Mouse (Mus musculus) left cerebral cortex, postnatal 10 days (tissue): ENCODE measurements around the gene Arid4a. TPM values are rescaled to one million over a fixed set of nuclear protein-coding genes. Genes with fewer than 3 reads are reported as not detected.

ENCODE experiments used
- DNase-seq, 2 experiments: peaks; one replicate each; pipeline ENCODE4 v3.0.0; 2021 to 2022; ENCODE audit warnings: low spot score in 2 of 2, mixed read lengths in 1 of 2; ENCODE audit errors: extremely low spot score in 1 of 2
- intact Hi-C: fragments of 180-260 bp; cut with DNase I; formaldehyde crosslinking; loops from one replicate; pipeline ENCODE4 v1.15.1; 2025
- total RNA-seq, 2 experiments: library from RNA; stranded (reverse); gene quantifications; 2 replicates each; pipeline ENCODE4 v1.2.3; 2021

The Arid4a gene
- total RNA-seq, 2 experiments from 2014 or later, result 31.2 to 32.2 TPM

DNA sequence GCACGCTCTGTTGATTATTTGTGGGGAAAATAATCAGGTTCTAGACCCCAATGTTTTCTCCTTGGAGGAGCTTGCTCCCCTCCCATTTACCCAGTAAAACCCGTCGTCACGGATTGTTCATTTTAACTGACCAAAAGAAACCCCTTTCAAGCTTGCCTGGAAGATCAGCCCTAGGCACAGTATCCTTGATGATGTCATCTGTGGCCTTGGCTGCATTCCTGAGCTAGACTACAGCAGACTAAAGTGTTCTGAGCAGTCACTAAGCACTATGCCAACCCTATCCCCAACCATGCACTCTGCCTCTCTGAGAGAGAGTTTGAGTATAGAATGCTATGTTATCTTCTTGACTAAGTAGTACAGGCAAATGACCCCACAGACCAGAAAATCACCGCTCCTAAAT is 100.6 kb downstream of the Arid4a start:
- intact Hi-C loops, result no loop called here
- DNase-seq, result no peak

- intact Hi-C loops, result no loop called here
- no peak for DNase-seq
These were observed 106.9 kb downstream of the Arid4a start for GRCm38 (mm10) chr12:71122731-71123130.

DNA sequence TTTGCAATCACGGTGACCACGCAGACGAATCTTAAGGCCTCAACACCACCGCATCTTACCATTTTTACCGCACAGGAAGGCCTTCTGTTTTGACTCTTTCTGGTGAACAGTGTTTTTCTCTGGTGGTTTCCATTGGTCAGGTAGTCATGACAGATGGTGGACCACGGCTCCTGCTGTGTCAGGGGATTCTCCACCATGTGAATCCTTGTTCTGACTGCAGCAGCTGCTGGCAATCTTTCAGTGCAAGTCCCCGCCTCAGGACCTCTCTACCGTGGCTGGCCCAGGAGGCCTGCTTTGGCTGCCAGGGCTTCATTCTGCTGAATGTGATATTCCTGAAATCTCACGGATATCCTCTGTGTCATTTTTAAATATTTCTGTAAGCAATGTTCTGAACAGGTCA is 107.5 kb downstream of the Arid4a start:
- DNase-seq, result no peak
- intact Hi-C loops, result no loop called here

DNA sequence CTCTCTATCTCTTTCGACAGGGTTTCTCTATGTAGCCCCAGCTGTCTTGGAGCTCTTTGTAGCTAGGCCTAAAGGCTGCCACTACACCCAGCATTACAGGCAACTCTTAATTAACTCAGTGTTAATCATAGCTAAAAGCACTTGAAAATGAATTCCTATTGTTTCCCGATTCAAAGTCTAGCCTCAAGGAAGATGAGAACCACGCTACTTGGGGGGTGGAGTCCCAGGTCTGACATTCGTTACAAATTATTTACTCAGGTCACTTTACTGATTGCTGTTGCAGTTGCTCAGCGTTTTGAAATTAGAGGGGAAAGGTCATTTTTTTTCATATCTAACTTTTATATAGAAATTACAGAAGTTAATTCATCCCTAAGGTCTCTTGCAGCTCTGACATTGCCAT is 119.8 kb downstream of the Arid4a start:
- no peak for DNase-seq
- intact Hi-C loops, result no loop called here

DNA sequence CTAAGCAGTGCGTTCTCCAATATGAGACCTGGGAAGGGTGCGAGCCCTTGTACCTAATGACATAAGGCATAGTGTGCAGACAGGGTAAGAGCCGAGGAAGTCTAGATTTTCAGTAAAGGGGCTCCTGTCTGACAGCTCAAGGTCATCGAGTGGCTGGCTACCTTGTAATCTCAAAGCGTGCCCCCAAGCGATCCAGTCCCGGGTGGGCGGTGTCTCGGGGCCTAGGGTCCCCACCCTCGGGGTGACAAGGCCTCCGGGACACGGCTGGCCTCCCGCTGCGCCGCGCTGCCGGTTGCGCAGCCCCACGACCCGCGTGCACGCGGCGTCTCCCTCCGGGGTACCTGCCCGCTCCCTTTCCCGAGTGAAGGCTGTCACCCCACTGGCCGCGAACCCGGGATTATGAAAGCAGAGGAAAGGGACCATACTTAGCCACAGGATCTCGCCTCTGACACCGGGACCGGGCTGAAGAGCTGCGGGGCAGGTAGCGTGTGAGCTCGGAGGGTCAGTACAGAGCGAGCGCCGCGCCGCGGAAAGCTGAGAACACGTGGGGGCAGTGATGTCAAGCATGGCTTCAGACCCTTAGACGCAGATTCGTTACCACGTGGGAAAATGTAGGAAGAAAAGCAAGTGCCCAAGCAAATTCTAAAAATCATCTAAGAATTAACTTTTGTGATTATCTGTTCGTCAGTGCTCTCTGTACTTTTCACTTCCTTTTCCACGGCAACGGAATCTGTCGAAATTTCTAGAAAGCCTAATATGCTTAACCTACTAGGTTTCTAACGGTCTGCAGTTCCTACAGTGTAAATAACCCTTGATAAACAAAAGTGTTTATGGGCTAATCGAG is 120.6 kb downstream of the Arid4a start, which contains the start of the genes Timm9 and 2700049A03Rik:
Gene Timm9, minus strand, starts transcription at position 555 of the 844 bp plus-strand sequence.
Gene 2700049A03Rik, plus strand, starts transcription at position 719 of the 844 bp plus-strand sequence.
- DNase-seq, result peak; percentile 73 to 82
- intact Hi-C loops, result no loop called here

- DNase-seq, result peak; percentile 72 to 90
- intact Hi-C loops, result no loop called here
These were observed 121.2 kb downstream of the Arid4a start for GRCm38 (mm10) chr12:71136974-71137491.

- DNase-seq, result no peak
- intact Hi-C loops, result no loop called here
These were observed 121.9 kb downstream of the Arid4a start for GRCm38 (mm10) chr12:71137686-71138085.

DNA sequence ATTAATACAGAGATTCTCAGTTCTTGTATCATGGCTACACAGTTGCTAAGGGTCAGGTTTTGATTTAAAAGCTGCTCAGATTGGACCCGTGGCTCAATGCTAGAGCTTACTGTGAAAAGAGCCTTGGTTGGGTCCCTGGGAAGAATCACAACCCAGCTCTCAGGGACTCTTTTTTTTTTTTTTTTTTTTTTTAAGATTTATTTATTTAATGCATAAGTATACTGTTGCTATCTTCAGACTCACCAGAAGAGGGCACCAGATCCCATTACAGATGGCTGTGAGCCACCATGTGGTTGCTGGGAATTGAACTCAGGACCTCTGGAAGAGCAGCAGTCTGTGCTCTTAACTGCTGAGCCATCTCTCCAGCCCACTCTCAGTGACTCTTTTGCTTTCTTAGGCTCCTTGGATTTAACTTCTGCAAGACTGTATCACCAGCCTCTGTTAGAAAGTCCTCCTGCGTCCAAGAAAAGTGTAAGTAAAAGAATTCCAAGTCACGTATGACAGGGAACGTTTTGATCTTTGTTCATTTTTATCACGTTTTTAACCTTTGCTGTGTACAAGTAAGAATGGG is 123.6 kb downstream of the Arid4a start:
- intact Hi-C loops, result no loop called here
- DNase-seq, result no peak

DNA sequence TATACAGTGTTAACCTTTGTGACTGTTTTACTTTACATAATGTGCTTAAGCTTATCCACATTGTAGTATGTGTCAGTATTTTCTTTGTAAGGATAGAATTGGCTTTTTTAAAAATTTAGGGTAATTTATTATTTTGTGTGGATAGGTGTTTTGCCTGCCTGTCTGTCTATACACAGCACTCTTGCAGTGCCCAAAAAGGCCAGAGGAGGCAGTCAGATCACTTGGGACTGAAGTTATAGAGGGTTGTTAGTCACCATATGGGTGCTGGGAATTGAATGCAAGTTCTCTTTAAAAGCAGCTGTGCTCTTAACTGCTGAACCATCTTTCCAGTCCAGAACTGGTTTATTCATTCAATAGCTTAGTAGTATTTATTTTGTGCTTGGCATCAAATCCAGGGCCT is 125.4 kb downstream of the Arid4a start:
- no peak for DNase-seq
- intact Hi-C loops, result no loop called here

DNA sequence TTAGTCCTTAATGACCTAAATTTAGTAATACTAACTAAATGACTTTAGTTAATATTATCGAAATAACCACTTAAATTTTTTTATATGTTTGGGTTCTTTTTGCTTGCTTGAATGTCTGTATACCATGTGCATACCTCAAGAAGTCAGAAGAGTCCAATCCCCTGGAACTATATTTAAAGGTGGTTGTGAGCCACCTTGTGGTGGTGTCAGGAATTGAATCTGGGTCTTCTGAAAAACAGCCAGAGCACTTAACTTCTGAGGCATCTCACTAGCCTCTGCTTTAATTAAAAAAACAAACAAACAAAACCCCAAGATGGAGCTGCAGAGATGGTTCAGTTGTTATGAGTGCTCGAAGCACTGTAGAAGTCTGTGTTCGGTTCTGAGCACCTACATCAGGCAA is 131.9 kb downstream of the Arid4a start:
- intact Hi-C loops, result no loop called here
- DNase-seq, result peak in 1 of 2 experiments; percentile 30

Other genes starting within 250 kb of the Arid4a start
- 10 to 100 TPM; 15.0 to 16.8 TPM for gene Frmd6, start 190.5 kb upstream of the Arid4a start, total RNA-seq
- gene Actr10, start 78.1 kb upstream of the Arid4a start, total RNA-seq, result 100 to 1,000 TPM; 184 to 195 TPM
- gene Psma3, start 41.4 kb upstream of the Arid4a start, total RNA-seq, result 100 to 1,000 TPM; 244 to 255 TPM
- gene Tomm20l, start 95.4 kb downstream of the Arid4a start, total RNA-seq, result not detected
- gene Timm9, start 120.7 kb downstream of the Arid4a start, total RNA-seq, result 10 to 100 TPM; 64.8 to 74.0 TPM
- gene 2700049A03Rik, start 120.9 kb downstream of the Arid4a start, total RNA-seq, result 1 to 10 TPM; 5.7 to 6.6 TPM